Mouse (Mus musculus) forebrain, embryonic 10.5 days (tissue): Measurements from ENCODE around the gene Pde7b. TPM values are rescaled to one million over a fixed set of nuclear protein-coding genes. Genes with fewer than 3 reads are reported as not detected.
A peak's percentile ranks its signal among the peaks of the same experiment; 100 is the strongest.

ENCODE experiments used
- DNase-seq: peaks from one replicate; pipeline ENCODE4 v3.0.0-alpha.2; 2017; ENCODE audit warnings: low spot score; ENCODE audit errors: extremely low spot score
- H3K27ac ChIP-seq: fragments of 300-500 bp; sonication (generic); 2 replicates; pipeline ENCODE4 v1.5.1; 2016; ENCODE audit warnings: mild to moderate bottlenecking
- H3K27me3 ChIP-seq: fragments of 300-500 bp; sonication (generic); 2 replicates; pipeline ENCODE4 v1.6.1; 2016; ENCODE audit warnings: mild to moderate bottlenecking; ENCODE audit not compliant: poor library complexity, severe bottlenecking
- H3K36me3 ChIP-seq: fragments of 300-500 bp; sonication (generic); replicated peaks from 2 replicates; pipeline ENCODE4 v1.6.1; 2016; ENCODE audit warnings: mild to moderate bottlenecking, moderate library complexity
- H3K4me1 ChIP-seq: fragments of 300-500 bp; sonication (generic); 2 replicates; pipeline ENCODE4 v1.6.1; 2016
- H3K4me3 ChIP-seq: fragments of 300-500 bp; sonication (generic); 2 replicates; pipeline ENCODE4 v1.5.1; 2016; ENCODE audit warnings: mild to moderate bottlenecking, moderate library complexity
- H3K9me3 ChIP-seq: fragments of 300-500 bp; sonication (generic); 2 replicates; pipeline ENCODE4 v1.6.1; 2016; ENCODE audit warnings: mild to moderate bottlenecking, moderate library complexity
- WGBS: fragments of 180-500 bp; shearing (Covaris S2); methylation state at CpG from one replicate; pipeline ENCODE4 v1.1.7; 2016; 5-methylcytosine and 5-hydroxymethylcytosine counted together
- polyA plus RNA-seq: library from polyadenylated mRNA; unstranded; fragments of >200 nt; fragmentation: Nextera tagmentation; extraction: Ambion mirVana; gene quantifications from 2 replicates; pipeline ENCODE4 v1.2.1, GENCODE M21; 2016

Pde7b gene
- polyA plus RNA-seq, 1 experiment from 2014 or later = 0.89 TPM

DNA sequence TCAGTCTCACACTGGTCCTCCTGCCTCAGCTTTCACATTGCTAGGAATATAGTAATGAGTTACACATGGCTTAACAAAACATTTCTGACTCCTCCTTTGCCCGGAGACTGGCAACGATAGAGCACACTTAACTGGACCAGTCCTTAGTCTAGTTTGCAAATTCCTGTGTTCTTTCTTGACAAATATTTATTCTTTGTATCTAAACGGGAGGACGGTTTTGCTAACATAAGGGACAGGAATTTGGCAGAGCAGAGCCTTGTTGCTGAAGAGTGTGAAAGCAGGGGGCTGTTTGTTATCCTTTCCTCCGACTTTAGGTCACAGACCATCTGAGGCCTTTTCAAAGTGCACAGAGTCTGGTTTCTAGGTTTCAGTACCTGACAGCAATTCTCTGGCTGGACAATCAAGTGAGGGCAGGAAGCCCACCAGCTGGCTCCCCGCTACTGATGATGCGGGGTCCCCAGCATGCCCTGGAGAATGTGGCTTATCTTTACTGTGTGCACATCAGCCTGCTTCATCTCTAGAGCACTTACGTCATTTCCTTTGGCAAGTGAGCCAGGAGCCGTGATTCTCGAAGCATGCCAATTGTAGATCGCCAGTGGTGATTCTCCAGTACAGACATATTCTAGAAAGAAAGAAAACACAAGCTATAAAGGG lies 306.5 kb downstream of the Pde7b start:
- WGBS = 87% methylated on average over 11 of the region's 11 CpGs
- H3K4me1 ChIP-seq = no peaks in the 10 kb centered on the region

GRCm38 (mm10) chr10:20409181-20409580 lies 315.7 kb downstream of the Pde7b start:
- 95% methylated on average over 10 of the region's 10 CpGs for WGBS

More for the DNA sequence above, 306.5 kb downstream of the Pde7b start:
- no peak for DNase-seq
- H3K27me3 ChIP-seq = no peaks in the 10 kb centered on the region
- no peak overlapping the region for H3K27ac ChIP-seq
- H3K9me3 ChIP-seq = no peaks in the 10 kb centered on the region
- H3K36me3 ChIP-seq = no peaks in the 10 kb centered on the region
- no peak overlapping the region for H3K4me3 ChIP-seq

GRCm38 (mm10) chr10:20408336-20408735 lies 316.5 kb downstream of the Pde7b start:
- no peaks in the 10 kb centered on the region for H3K36me3 ChIP-seq
- no peak overlapping the region for H3K27ac ChIP-seq
- no peak for DNase-seq
- 90% methylated on average over 3 of the region's 3 CpGs for WGBS
- H3K9me3 ChIP-seq = 0 out of 2 replicates have a peak, but pooled peaks cover 3% of the 10 kb centered on the region
- H3K27me3 ChIP-seq = no peaks in the 10 kb centered on the region
- H3K4me3 ChIP-seq = no peak overlapping the region
- no peaks in the 10 kb centered on the region for H3K4me1 ChIP-seq

More at GRCm38 (mm10) chr10:20409181-20409580, 315.7 kb downstream of the Pde7b start:
- Histone ChIP-seq H3K27me3 (no peaks in the 10 kb centered on the region), H3K4me1 (no peaks in the 10 kb centered on the region), H3K36me3 (no peaks in the 10 kb centered on the region), H3K27ac (no peak overlapping the region), H3K9me3 (0 out of 2 replicates have a peak, but pooled peaks cover 3% of the 10 kb centered on the region), H3K4me3 (no peak overlapping the region)
- no peak for DNase-seq

DNA sequence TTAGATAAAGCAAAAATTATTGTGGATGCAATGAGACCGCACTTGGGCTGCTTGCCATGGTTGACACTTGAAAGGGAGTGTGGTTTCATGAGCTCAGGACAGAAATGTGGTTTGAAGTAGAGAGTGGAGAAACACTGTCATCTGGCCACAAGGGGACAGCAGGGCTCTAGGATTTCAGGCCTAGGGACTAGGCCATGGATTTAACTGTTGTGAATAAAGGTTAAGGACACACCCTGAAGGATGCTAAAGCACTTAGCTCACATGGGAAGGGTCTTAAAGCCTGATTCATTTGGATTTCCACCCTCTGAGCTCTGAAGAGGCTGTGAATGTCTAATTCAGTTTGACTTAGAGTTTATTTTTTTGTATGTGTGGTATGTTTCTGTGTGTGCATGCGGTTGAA lies 319.4 kb downstream of the Pde7b start:
- no peaks in the 10 kb centered on the region for H3K9me3 ChIP-seq
- 93% methylated on average over 2 of the region's 2 CpGs for WGBS
- no peak overlapping the region for H3K4me3 ChIP-seq
- no peaks in the 10 kb centered on the region for H3K4me1 ChIP-seq
- no peak for DNase-seq
- H3K36me3 ChIP-seq = no peaks in the 10 kb centered on the region
- no peaks in the 10 kb centered on the region for H3K27me3 ChIP-seq
- H3K27ac ChIP-seq = no peak overlapping the region

- no peaks in the 10 kb centered on the region for H3K36me3 ChIP-seq
- no peak overlapping the region for H3K27ac ChIP-seq
- H3K27me3 ChIP-seq = 0 out of 2 replicates have a peak, but pooled peaks cover 3% of the 10 kb centered on the region
- H3K4me1 ChIP-seq = peaks cover 3% of the 10 kb centered on the region; the same call in 1 of the 2 replicates
- DNase-seq = no peak
- 89% methylated on average over 5 of the region's 5 CpGs for WGBS
- H3K4me3 ChIP-seq = no peak overlapping the region
- no peaks in the 10 kb centered on the region for H3K9me3 ChIP-seq
Measured at GRCm38 (mm10) chr10:20402941-20403340, 321.9 kb downstream of the Pde7b start.

DNA sequence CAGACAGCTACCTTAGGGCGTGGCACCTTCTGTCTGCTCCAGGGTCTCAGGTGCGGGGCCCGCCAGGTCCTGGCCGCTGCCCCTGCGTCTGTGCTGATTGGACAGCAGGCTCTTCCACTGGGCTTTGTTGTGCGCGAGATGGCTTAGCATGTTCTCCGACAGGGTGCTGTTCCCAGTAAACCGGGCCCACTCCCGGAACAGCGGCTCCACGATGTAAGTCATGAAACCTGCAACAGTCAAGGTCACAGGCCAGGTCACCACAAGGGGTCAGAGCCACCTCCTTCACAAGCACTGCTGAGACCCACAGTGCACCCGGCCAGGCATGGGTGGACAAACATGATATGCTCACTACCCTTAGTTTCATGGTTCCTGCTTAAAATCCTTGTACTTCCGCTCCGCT lies 324.5 kb downstream of the Pde7b start:
- 70% methylated on average over 15 of the region's 15 CpGs for WGBS
- H3K27me3 ChIP-seq = 0 out of 2 replicates have a peak, but pooled peaks cover 3% of the 10 kb centered on the region
- no peak overlapping the region for H3K27ac ChIP-seq
- no peak for DNase-seq
- no peaks in the 10 kb centered on the region for H3K36me3 ChIP-seq
- H3K4me1 ChIP-seq = peaks cover 3% of the 10 kb centered on the region; the same call in 1 of the 2 replicates
- peak overlapping the region; percentile 18; the same call in 1 of the 2 replicates for H3K4me3 ChIP-seq
- H3K9me3 ChIP-seq = no peaks in the 10 kb centered on the region

DNA sequence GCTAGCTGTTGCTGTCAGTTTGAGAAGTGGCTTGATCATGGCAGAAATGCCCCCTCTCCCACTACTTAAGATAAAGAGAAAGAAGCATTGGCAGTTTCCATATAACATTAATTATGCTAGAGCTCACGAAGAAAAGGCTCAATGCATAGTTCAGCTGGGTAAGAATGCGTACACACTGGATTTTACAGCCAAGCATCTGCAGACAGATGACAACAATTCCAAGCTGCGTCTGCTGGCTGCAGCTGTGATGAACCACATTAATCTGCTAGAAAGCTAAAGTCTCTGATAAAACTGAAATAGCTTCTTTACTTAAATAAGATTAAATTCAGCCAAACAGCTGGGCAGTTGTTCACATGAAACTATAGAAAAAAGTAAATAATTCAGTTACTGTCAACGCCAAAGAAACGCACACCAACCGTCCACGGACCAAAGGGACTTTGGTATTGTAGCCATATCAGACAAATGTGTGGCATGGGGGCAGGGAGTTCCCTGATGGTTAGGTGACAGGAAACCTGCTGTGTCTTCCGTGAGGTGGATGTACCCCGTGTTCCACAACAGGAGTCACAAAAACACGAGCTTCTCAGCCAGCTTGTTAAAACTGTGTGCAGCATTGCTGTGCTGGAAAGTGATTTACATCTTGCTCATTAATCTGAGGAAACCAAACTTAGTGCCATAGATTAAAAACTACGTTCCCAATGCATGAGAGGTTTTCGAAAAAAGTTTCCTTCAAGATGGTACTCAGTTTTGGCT lies 326.1 kb downstream of the Pde7b start:
- no peak for DNase-seq
- Histone ChIP-seq H3K36me3 (no peaks in the 10 kb centered on the region), H3K27me3 (0 out of 2 replicates have a peak, but pooled peaks cover 3% of the 10 kb centered on the region), H3K27ac (no peak overlapping the region), H3K4me1 (peaks cover 3% of the 10 kb centered on the region; the same call in 1 of the 2 replicates), H3K9me3 (no peaks in the 10 kb centered on the region), H3K4me3 (no peak overlapping the region)
- WGBS = 88% methylated on average over 12 of the region's 12 CpGs

DNA sequence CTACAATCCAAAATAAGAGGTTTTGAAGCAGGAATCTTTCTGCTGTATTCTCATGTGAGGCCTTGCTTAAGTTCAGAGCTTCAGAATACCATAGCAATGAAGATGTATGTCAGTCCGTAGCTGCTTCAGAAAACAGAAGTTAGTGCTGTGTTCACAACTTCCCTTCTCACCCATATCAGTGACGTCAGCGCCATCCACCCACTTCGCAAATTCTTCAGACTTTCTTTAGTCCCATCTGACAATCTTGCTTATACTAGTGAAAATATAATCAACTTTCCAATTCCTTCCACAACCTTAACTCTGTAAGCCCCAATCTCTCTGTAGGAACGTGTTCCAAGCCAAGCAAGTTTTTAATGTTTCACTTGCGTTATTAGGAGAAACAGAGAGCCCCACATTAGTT lies 326.7 kb downstream of the Pde7b start:
- no peak overlapping the region for H3K4me3 ChIP-seq
- H3K27me3 ChIP-seq = 0 out of 2 replicates have a peak, but pooled peaks cover 3% of the 10 kb centered on the region
- peaks cover 3% of the 10 kb centered on the region; the same call in 1 of the 2 replicates for H3K4me1 ChIP-seq
- no peak for DNase-seq
- no peaks in the 10 kb centered on the region for H3K9me3 ChIP-seq
- no peaks in the 10 kb centered on the region for H3K36me3 ChIP-seq
- WGBS = 91% methylated on average over 6 of the region's 6 CpGs
- no peak overlapping the region for H3K27ac ChIP-seq

GRCm38 (mm10) chr10:20395778-20396177 lies 329.1 kb downstream of the Pde7b start:
- no peak for DNase-seq
- 94% methylated on average over 3 of the region's 3 CpGs for WGBS
- Histone ChIP-seq H3K4me3 (no peak overlapping the region), H3K9me3 (no peaks in the 10 kb centered on the region), H3K4me1 (peaks cover 3% of the 10 kb centered on the region; the same call in 1 of the 2 replicates), H3K36me3 (no peaks in the 10 kb centered on the region), H3K27me3 (0 out of 2 replicates have a peak, but pooled peaks cover 3% of the 10 kb centered on the region), H3K27ac (no peak overlapping the region)

GRCm38 (mm10) chr10:20394815-20395214 lies 330.1 kb downstream of the Pde7b start:
- no peaks in the 10 kb centered on the region for H3K9me3 ChIP-seq
- no peak overlapping the region for H3K27ac ChIP-seq
- H3K4me1 ChIP-seq = peaks cover 3% of the 10 kb centered on the region; the same call in 1 of the 2 replicates
- H3K36me3 ChIP-seq = no peaks in the 10 kb centered on the region
- no peaks in the 10 kb centered on the region for H3K27me3 ChIP-seq
- WGBS = 88% methylated on average over 5 of the region's 5 CpGs
- H3K4me3 ChIP-seq = no peak overlapping the region
- DNase-seq = no peak

GRCm38 (mm10) chr10:20390568-20390967 lies 334.3 kb downstream of the Pde7b start:
- DNase-seq = no peak
- H3K27me3 ChIP-seq = no peaks in the 10 kb centered on the region
- WGBS = 86% methylated on average over 3 of the region's 3 CpGs

DNA sequence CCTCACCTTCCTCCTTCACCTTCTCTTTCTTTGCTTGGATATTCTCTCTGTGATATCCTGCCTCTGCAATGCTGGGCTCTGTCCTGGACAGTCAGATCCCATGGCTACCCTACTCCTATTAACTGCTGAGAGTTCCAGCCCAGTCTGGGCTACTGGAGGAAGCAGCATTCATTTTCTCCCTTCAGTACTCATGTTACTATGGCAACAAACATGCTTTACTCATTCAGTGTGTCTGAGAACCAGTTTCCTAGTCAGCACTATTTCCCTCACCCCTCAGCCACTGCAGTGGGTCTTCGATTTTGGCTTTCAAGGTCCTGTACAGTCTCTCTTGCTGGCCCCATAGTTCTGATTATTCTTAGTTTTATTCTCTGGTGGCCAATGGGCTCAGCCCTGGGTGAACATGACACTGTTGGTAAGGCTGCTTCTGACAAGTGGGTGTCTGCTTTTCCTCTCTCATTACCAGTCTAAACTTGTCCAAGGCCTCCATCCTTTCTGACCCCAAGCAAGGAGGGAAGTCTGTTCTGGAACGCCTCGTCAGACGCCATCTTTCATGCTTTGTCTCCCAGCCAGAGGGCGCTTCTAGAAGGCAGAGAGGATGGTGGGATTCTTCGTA lies 342.0 kb downstream of the Pde7b start:
- H3K4me3 ChIP-seq = no peak overlapping the region
- no peak for DNase-seq
- H3K27me3 ChIP-seq = no peaks in the 10 kb centered on the region
- H3K27ac ChIP-seq = no peak overlapping the region
- H3K9me3 ChIP-seq = no peaks in the 10 kb centered on the region
- 86% methylated on average over 6 of the region's 6 CpGs for WGBS
- no peaks in the 10 kb centered on the region for H3K36me3 ChIP-seq
- peaks cover 11% of the 10 kb centered on the region for H3K4me1 ChIP-seq

More at GRCm38 (mm10) chr10:20390568-20390967, 334.3 kb downstream of the Pde7b start:
- H3K27ac ChIP-seq = no peak overlapping the region
- H3K9me3 ChIP-seq = no peaks in the 10 kb centered on the region
- no peak overlapping the region for H3K4me3 ChIP-seq
- no peaks in the 10 kb centered on the region for H3K36me3 ChIP-seq
- no peaks in the 10 kb centered on the region for H3K4me1 ChIP-seq
